ENCODE assay signal across 8 mouse cellular contexts in the genomic region with DNA sequence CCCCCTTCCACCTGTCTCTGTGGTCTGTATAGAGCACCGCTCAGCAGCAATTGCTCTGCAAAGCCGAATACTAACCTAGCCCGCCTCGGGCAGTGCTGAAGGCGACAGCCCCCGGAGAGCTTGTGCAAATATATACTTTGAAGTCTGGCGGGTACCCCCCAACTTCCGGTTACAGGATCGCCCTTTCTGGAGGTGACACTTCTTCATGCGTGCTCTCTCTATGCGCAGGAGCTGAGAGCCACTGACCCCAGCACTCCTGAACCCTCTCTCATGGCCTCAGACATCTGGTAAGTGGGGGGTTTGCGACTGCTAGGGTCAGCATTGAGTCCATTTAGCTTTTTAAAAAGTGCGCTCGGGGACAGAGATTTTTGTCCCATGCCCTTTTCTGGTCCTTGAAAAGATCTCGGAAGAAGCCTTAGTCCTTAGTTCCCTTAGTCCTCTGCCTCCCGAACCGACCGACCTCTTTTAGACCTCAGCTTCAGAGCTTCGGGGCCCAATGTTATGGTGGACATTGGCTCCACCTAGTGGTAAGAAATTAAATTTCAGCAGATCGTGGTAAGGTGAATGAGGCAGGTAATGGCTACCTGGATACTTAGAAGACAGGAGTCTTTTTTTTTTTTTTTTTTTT. TPM values are rescaled to one million over a fixed set of nuclear protein-coding genes. Genes with fewer than 3 reads are reported as not detected.
DNase-seq lines count a peak whose midpoint lies in the region; ATAC-seq and TF ChIP-seq lines count a peak whose summit lies in the region.

No protein-coding gene starts in this region.

- DNase-seq in hindbrain, embryonic 10.5 days (ENCODE audit: low spot score) = peak; percentile 56
- DNase-seq in layer of hippocampus, adult 9-10 months (ENCODE audit: low spot score) = peak; percentile 57
- peak; percentile 64 for DNase-seq in retina, adult 2 months (ENCODE audit: low read depth, low spot score)
- no peak for DNase-seq in ovary, adult 18-20 months (ENCODE audit: low spot score)

- H3K27ac ChIP-seq in ES-Bruce4 (ENCODE audit: insufficient read depth, low read length) = no peak overlapping the region
- no peak overlapping the region for H3K27ac ChIP-seq in bone marrow, adult 2 months (ENCODE audit: control insufficient read depth, insufficient read depth, low read depth, low read length, poor library complexity)
- peak overlapping the region; percentile 6; the same call in 1 of the 2 replicates for H3K27ac ChIP-seq in hindbrain, embryonic 10.5 days
- no peak overlapping the region for H3K27ac ChIP-seq in lung, embryonic 16.5 days (ENCODE audit: low read length)

- no peaks in the 10 kb centered on the region for H3K36me3 ChIP-seq in ES-Bruce4 (ENCODE audit: control insufficient read depth, insufficient read depth, low read length, poor library complexity, severe bottlenecking)
- H3K36me3 ChIP-seq in hindbrain, embryonic 10.5 days = no peaks in the 10 kb centered on the region
- H3K36me3 ChIP-seq in lung, embryonic 16.5 days (ENCODE audit: control insufficient read depth, insufficient read depth, low read length) = no peaks in the 10 kb centered on the region

- ATAC-seq in erythroblast, adult 5-6 weeks (replicated peaks; ENCODE audit: low FRiP score, poor library complexity, severe bottlenecking) = peak; percentile 62; the same call in 1 of the 2 replicates
- peak; percentile 85 for ATAC-seq in lung, embryonic 16.5 days (ENCODE audit: low read depth)

- no peaks in the 10 kb centered on the region for H3K27me3 ChIP-seq in ES-Bruce4 (ENCODE audit: control insufficient read depth, insufficient read depth, low read length, poor library complexity, severe bottlenecking)
- peaks cover 36% of the 10 kb centered on the region for H3K27me3 ChIP-seq in hindbrain, embryonic 10.5 days (ENCODE audit: insufficient read depth, poor library complexity, severe bottlenecking)
- H3K27me3 ChIP-seq in lung, embryonic 16.5 days (ENCODE audit: control insufficient read depth, insufficient read depth, low read depth, low read length) = peaks cover 8% of the 10 kb centered on the region

- no peaks in the 10 kb centered on the region for H3K4me1 ChIP-seq in ES-Bruce4 (ENCODE audit: control insufficient read depth, insufficient read depth, low read length)
- no peaks in the 10 kb centered on the region for H3K4me1 ChIP-seq in bone marrow, adult 2 months (ENCODE audit: control insufficient read depth, insufficient read depth, low read length)
- H3K4me1 ChIP-seq in hindbrain, embryonic 10.5 days (replicated peaks) = peaks cover 24% of the 10 kb centered on the region
- peaks cover 8% of the 10 kb centered on the region for H3K4me1 ChIP-seq in lung, embryonic 16.5 days (replicated peaks; ENCODE audit: control insufficient read depth, insufficient read depth, low read length)

- H3K4me3 ChIP-seq in ES-Bruce4 (ENCODE audit: low read depth, low read length) = peak overlapping the region; percentile 61
- no peak overlapping the region for H3K4me3 ChIP-seq in bone marrow, adult 2 months (replicated peaks; ENCODE audit: control insufficient read depth, low read depth, low read length)
- peak overlapping the region; percentile 49 for H3K4me3 ChIP-seq in hindbrain, embryonic 10.5 days
- H3K4me3 ChIP-seq in lung, embryonic 16.5 days (ENCODE audit: low read length) = peak overlapping the region; percentile 40

- H3K4me2 ChIP-seq in lung, embryonic 16.5 days (ENCODE audit: low read depth, low read length) = peak overlapping the region; percentile 67

- TF ChIP-seq POLR2A in ES-Bruce4 (IDR thresholded peaks at IDR 0.05; ENCODE audit: insufficient read depth, low read length) = no peak
- TF ChIP-seq POLR2A in bone marrow, adult 2 months (IDR thresholded peaks at IDR 0.05; ENCODE audit: borderline replicate concordance, control insufficient read depth, low read depth, low read length) = no peak

- TF ChIP-seq EP300 in ES-Bruce4 (IDR thresholded peaks at IDR 0.05; ENCODE audit: insufficient read depth, low read depth, low read length) = no peak

- WGBS in bone marrow, adult 2 months = 2% methylated on average over 20 of the region's 20 CpGs
- whole genome bisulfite sequencing in hindbrain, embryonic 10.5 days = 1% methylated on average over 20 of the region's 20 CpGs
- under 1% methylated on average over 20 of the region's 20 CpGs for WGBS in lung, embryonic 16.5 days

- TF ChIP-seq CTCF in ES-Bruce4 (IDR thresholded peaks at IDR 0.05; ENCODE audit: low read depth, low read length) = peak; percentile 51
- TF ChIP-seq CTCF in bone marrow, adult 2 months (IDR thresholded peaks at IDR 0.05; ENCODE audit: control insufficient read depth, insufficient read depth, low read length) = peak; percentile 70

- 0 out of 2 replicates have a peak overlapping the region, but pooled peaks have one; percentile 3 for H3K9ac ChIP-seq in ES-Bruce4 (ENCODE audit: low read depth, poor library complexity, severe bottlenecking)
- H3K9ac ChIP-seq in lung, embryonic 16.5 days (ENCODE audit: low read length) = peak overlapping the region; percentile 49; the same call in 1 of the 2 replicates

- H3K9me3 ChIP-seq in ES-Bruce4 (replicated peaks; ENCODE audit: control insufficient read depth, insufficient read depth, low read length, poor library complexity, severe bottlenecking) = no peaks in the 10 kb centered on the region
- H3K9me3 ChIP-seq in hindbrain, embryonic 10.5 days = no peaks in the 10 kb centered on the region
- H3K9me3 ChIP-seq in lung, embryonic 16.5 days (ENCODE audit: control insufficient read depth, low read length) = no peaks in the 10 kb centered on the region

RNA-seq across cellular contexts. Expression of a gene that starts 8.1 kb away (rescaled TPM):
- 0.41 and 0.45 TPM in 2 replicates for polyA plus RNA-seq in ES-Bruce4 (2011; ENCODE audit: insufficient read depth, insufficient read length, low read depth, missing spikeins)
- polyA plus RNA-seq in bone marrow, adult 2 months (2011; ENCODE audit: insufficient read depth, insufficient read length, low replicate concordance, missing spikeins) = 0.86 and 1.6 TPM in 2 replicates
- 0.63 and 2.3 TPM in 2 replicates for total RNA-seq in erythroblast, adult 5-6 weeks (2015; ENCODE audit: low replicate concordance)
- total RNA-seq in erythroblast, adult 5-6 weeks (2017; ENCODE audit: low replicate concordance) = 1.7 and 2.3 TPM in 2 replicates
- polyA plus RNA-seq in hindbrain, embryonic 10.5 days (2016; fragmentation: Nextera tagmentation; extraction: Ambion mirVana) = not detected in 2 replicates
- polyA plus RNA-seq in lung, embryonic 16.5 days (2015; fragmentation: Nextera tagmentation; extraction: Ambion mirVana) = 0.58 and 0.74 TPM in 2 replicates

RNA-seq across cellular contexts. Expression of a gene that starts 58.2 kb away (rescaled TPM):
- 1.7 and 2.1 TPM in 2 replicates for polyA plus RNA-seq in ES-Bruce4 (2011; ENCODE audit: insufficient read depth, insufficient read length, low read depth, missing spikeins)
- polyA plus RNA-seq in bone marrow, adult 2 months (2011; ENCODE audit: insufficient read depth, insufficient read length, low replicate concordance, missing spikeins) = 2.1 and 3.2 TPM in 2 replicates
- total RNA-seq in erythroblast, adult 5-6 weeks (2015; ENCODE audit: low replicate concordance) = 0.84 TPM in 1 of 2 replicates, not detected in the other
- 1.1 TPM in 1 of 2 replicates, not detected in the other for total RNA-seq in erythroblast, adult 5-6 weeks (2017; ENCODE audit: low replicate concordance)
- 0.71 and 1.6 TPM in 2 replicates for polyA plus RNA-seq in hindbrain, embryonic 10.5 days (2016; fragmentation: Nextera tagmentation; extraction: Ambion mirVana)
- 0.74 and 0.93 TPM in 2 replicates for polyA plus RNA-seq in lung, embryonic 16.5 days (2015; fragmentation: Nextera tagmentation; extraction: Ambion mirVana)
